Mouse (Mus musculus): ENCODE data around the gene Skint11.

GRCm38 (mm10) chr4:114163084-114163483 lies at the start of gene Skint11:
- TF ChIP-seq CTCF (IDR thresholded peaks at IDR 0.05; ENCODE audit: insufficient read depth, low read length) (no peak), POLR2A (IDR thresholded peaks at IDR 0.05; ENCODE audit: borderline replicate concordance, extremely low read depth, low read depth, low read length) (no peak)
